Mouse (Mus musculus): Measurements from ENCODE around the gene Abraxas1.

The Abraxas1 gene

GRCm38 (mm10) chr5:100820483-100821184 is at the start of gene Abraxas1:
Gene Abraxas1 (minus strand): TSS chr5:100820965.
- peak; percentile 92 for DNase-seq

- DNase-seq = no peak
Measured at GRCm38 (mm10) chr5:100869197-100869895, 48.6 kb upstream of the Abraxas1 start.

- DNase-seq = no peak
Measured at GRCm38 (mm10) chr5:100866183-100866582, 45.4 kb upstream of the Abraxas1 start.

GRCm38 (mm10) chr5:100864438-100864837 is 43.7 kb upstream of the Abraxas1 start:
- DNase-seq = no peak

- DNase-seq = no peak
Measured at GRCm38 (mm10) chr5:100863091-100863490, 42.3 kb upstream of the Abraxas1 start.

GRCm38 (mm10) chr5:100861811-100862210 is 41.0 kb upstream of the Abraxas1 start:
- no peak for DNase-seq

GRCm38 (mm10) chr5:100861140-100861539 is 40.4 kb upstream of the Abraxas1 start:
- DNase-seq = no peak

- no peak for DNase-seq
Measured at GRCm38 (mm10) chr5:100860417-100861053, 39.8 kb upstream of the Abraxas1 start.

GRCm38 (mm10) chr5:100856552-100856951 is 35.8 kb upstream of the Abraxas1 start:
- DNase-seq = peak; percentile 50

- DNase-seq = no peak
Measured at GRCm38 (mm10) chr5:100853963-100854362, 33.2 kb upstream of the Abraxas1 start.

GRCm38 (mm10) chr5:100847143-100847542 is 26.4 kb upstream of the Abraxas1 start:
- no peak for DNase-seq

GRCm38 (mm10) chr5:100846599-100846920 is 25.8 kb upstream of the Abraxas1 start:
- no peak for DNase-seq

GRCm38 (mm10) chr5:100845848-100846598 is 25.3 kb upstream of the Abraxas1 start:
- DNase-seq = peak; percentile 56

- DNase-seq = no peak
Measured at GRCm38 (mm10) chr5:100845485-100845847, 24.7 kb upstream of the Abraxas1 start, which contains the start of gene Gpat3. Gene Gpat3 (plus strand): TSS chr5:100845713.

GRCm38 (mm10) chr5:100844485-100844884 is 23.7 kb upstream of the Abraxas1 start:
- DNase-seq = no peak

GRCm38 (mm10) chr5:100837907-100838306 is 17.1 kb upstream of the Abraxas1 start:
- DNase-seq = no peak

- DNase-seq = no peak
Measured at GRCm38 (mm10) chr5:100835862-100836538, 15.2 kb upstream of the Abraxas1 start.

GRCm38 (mm10) chr5:100833841-100834240 is 13.1 kb upstream of the Abraxas1 start:
- DNase-seq = no peak

- no peak for DNase-seq
Measured at GRCm38 (mm10) chr5:100832680-100833079, 11.9 kb upstream of the Abraxas1 start.

- DNase-seq = no peak
Measured at GRCm38 (mm10) chr5:100828701-100829100, 7.9 kb upstream of the Abraxas1 start.

- DNase-seq = peak; percentile 16
Measured at GRCm38 (mm10) chr5:100826531-100826930, 5.8 kb upstream of the Abraxas1 start.

- peak; percentile 19 for DNase-seq
Measured at GRCm38 (mm10) chr5:100825975-100826374, 5.2 kb upstream of the Abraxas1 start.

- peak; percentile 40 for DNase-seq
Measured at GRCm38 (mm10) chr5:100822826-100823225, 2.1 kb upstream of the Abraxas1 start.
